Mouse (Mus musculus) intestine, embryonic 16.5 days (tissue): ENCODE measurements around the gene Med9. TPM values are rescaled to one million over a fixed set of nuclear protein-coding genes. Genes with fewer than 3 reads are reported as not detected.

Source experiments
- ATAC-seq: fragments of 200-750 bp; cut with Nextera tagmentation; 2 replicates; pipeline ENCODE4 v1.8.0; 2017; ENCODE audit warnings: moderate TSS enrichment, moderate library complexity
- H3K27ac ChIP-seq: fragments of 300-500 bp; sonication (generic); 2 replicates; pipeline ENCODE4 v1.5.1; 2014; ENCODE audit warnings: mild to moderate bottlenecking, low read length
- H3K27me3 ChIP-seq: fragments of 300-500 bp; sonication (generic); replicated peaks from 2 replicates; pipeline ENCODE4 v1.6.1; 2014; ENCODE audit warnings: low read length, control low read depth, mixed read lengths; ENCODE audit not compliant: control insufficient read depth, insufficient read depth
- H3K36me3 ChIP-seq: fragments of 300-500 bp; sonication (generic); 2 replicates; pipeline ENCODE4 v1.6.1; 2014; ENCODE audit warnings: low read length, control low read depth; ENCODE audit not compliant: control insufficient read depth, insufficient read depth
- H3K4me1 ChIP-seq: fragments of 300-500 bp; sonication (generic); 2 replicates; pipeline ENCODE4 v1.6.1; 2014; ENCODE audit warnings: low read length, control low read depth, mixed read lengths; ENCODE audit not compliant: control insufficient read depth, insufficient read depth
- H3K4me2 ChIP-seq: fragments of 300-500 bp; sonication (generic); 2 replicates; pipeline ENCODE4 v1.6.1; 2014; ENCODE audit warnings: low read depth, low read length, control low read depth
- H3K4me3 ChIP-seq: fragments of 300-500 bp; sonication (generic); 2 replicates; pipeline ENCODE4 v1.5.1; 2014; ENCODE audit warnings: mild to moderate bottlenecking, low read length
- H3K9ac ChIP-seq: fragments of 300-500 bp; sonication (generic); 2 replicates; pipeline ENCODE4 v1.6.1; 2014; ENCODE audit warnings: low read depth, low read length
- H3K9me3 ChIP-seq: fragments of 300-500 bp; sonication (generic); 2 replicates; pipeline ENCODE4 v1.6.1; 2016; ENCODE audit warnings: low read length, control low read depth; ENCODE audit not compliant: control insufficient read depth
- WGBS: fragments of 180-500 bp; shearing (Covaris S2); extraction: QIAGEN DNeasy Blood & Tissue Kit; methylation state at CpG from one replicate; pipeline ENCODE4 v1.1.7; 2014; 5-methylcytosine and 5-hydroxymethylcytosine counted together
- polyA plus RNA-seq: library from polyadenylated mRNA; unstranded; fragments of >200 nt; fragmentation: Nextera tagmentation; extraction: Ambion mirVana; gene quantifications from 2 replicates; pipeline ENCODE4 v1.2.1, GENCODE M21; 2015

Med9 gene
- polyA plus RNA-seq, 1 experiment from 2014 or later = 33.4 TPM

DNA sequence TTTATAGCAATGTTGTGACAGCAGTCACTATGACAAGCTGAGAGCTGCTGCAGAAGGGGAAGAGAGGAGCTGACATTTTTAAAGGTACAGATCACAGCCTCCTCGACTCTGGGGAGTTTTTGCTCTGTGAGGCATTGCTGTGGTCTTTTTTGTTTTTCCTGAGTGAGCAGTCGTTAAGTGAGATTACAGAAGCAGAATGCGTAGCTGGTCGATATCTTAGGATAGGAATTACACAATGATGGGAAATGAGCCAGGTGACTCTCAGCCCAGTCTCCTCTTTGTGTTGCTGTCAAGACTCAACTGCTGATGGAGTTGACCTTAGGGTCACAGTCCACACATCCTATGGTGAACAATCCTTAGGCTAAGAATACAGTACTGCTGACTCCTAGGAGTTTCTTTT, 30.0 kb upstream of the Med9 start:
- peak; percentile 52; the same call in 1 of the 2 replicates for ATAC-seq
- WGBS = 46% methylated on average over 4 of the region's 4 CpGs

GRCm38 (mm10) chr11:59919401-59919800, 28.6 kb upstream of the Med9 start:
- 64% methylated on average over 3 of the region's 3 CpGs for WGBS
- no peak overlapping the region for H3K4me3 ChIP-seq
- no peaks in the 10 kb centered on the region for H3K9me3 ChIP-seq
- peaks cover 3% of the 10 kb centered on the region; the same call in 1 of the 2 replicates for H3K4me1 ChIP-seq
- H3K9ac ChIP-seq = no peak overlapping the region
- H3K36me3 ChIP-seq = no peaks in the 10 kb centered on the region
- no peaks in the 10 kb centered on the region for H3K27me3 ChIP-seq
- H3K27ac ChIP-seq = no peak overlapping the region
- no peak overlapping the region for H3K4me2 ChIP-seq
- no peak for ATAC-seq

More for the DNA sequence above, 30.0 kb upstream of the Med9 start:
- Histone ChIP-seq H3K27me3 (no peaks in the 10 kb centered on the region), H3K4me3 (no peak overlapping the region), H3K4me1 (peaks cover 3% of the 10 kb centered on the region; the same call in 1 of the 2 replicates), H3K27ac (no peak overlapping the region), H3K9me3 (no peaks in the 10 kb centered on the region), H3K4me2 (no peak overlapping the region), H3K9ac (no peak overlapping the region), H3K36me3 (no peaks in the 10 kb centered on the region)

- no peak overlapping the region for H3K4me2 ChIP-seq
- H3K9me3 ChIP-seq = no peaks in the 10 kb centered on the region
- H3K4me1 ChIP-seq = peaks cover 3% of the 10 kb centered on the region; the same call in 1 of the 2 replicates
- H3K9ac ChIP-seq = no peak overlapping the region
- no peak overlapping the region for H3K27ac ChIP-seq
- ATAC-seq = no peak
- H3K36me3 ChIP-seq = no peaks in the 10 kb centered on the region
- WGBS = 67% methylated on average over 5 of the region's 5 CpGs
- H3K27me3 ChIP-seq = no peaks in the 10 kb centered on the region
- H3K4me3 ChIP-seq = no peak overlapping the region
Measured at GRCm38 (mm10) chr11:59920331-59920730, 27.7 kb upstream of the Med9 start.

GRCm38 (mm10) chr11:59921265-59921664, 26.7 kb upstream of the Med9 start:
- 15% methylated on average over 7 of the region's 7 CpGs for WGBS
- H3K36me3 ChIP-seq = no peaks in the 10 kb centered on the region
- H3K27me3 ChIP-seq = no peaks in the 10 kb centered on the region
- H3K4me2 ChIP-seq = peak overlapping the region; percentile 37; the same call in 1 of the 2 replicates
- H3K4me1 ChIP-seq = peaks cover 3% of the 10 kb centered on the region; the same call in 1 of the 2 replicates
- ATAC-seq = peak; percentile 78
- 0 out of 2 replicates have a peak overlapping the region, but pooled peaks have one; percentile 2 for H3K27ac ChIP-seq
- H3K4me3 ChIP-seq = 0 out of 2 replicates have a peak overlapping the region, but pooled peaks have one; percentile 8
- no peaks in the 10 kb centered on the region for H3K9me3 ChIP-seq
- no peak overlapping the region for H3K9ac ChIP-seq

DNA sequence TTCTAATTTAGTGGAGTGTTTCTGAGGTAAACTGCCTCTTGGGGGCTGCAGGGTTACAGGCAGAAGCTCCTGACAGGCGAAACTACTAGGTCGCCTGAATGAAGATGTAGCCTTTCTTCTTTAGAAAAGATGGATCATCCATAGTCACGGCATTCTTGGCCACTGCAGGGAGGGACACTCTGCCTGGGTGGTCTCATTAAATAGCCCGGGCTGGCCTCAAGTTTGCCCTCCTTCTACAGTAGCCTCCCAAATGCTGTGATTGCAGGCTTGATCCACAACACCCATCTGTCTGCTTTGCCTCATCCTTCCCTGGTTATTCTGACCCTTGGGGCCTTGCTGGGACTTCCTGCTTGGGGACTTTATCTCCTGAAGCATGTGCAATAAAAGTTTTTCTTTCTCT, 18.0 kb upstream of the Med9 start:
- Histone ChIP-seq H3K9me3 (no peaks in the 10 kb centered on the region), H3K4me2 (no peak overlapping the region), H3K4me1 (peaks cover 30% of the 10 kb centered on the region), H3K27ac (peak overlapping the region; percentile 62; the same call in 1 of the 2 replicates), H3K9ac (no peak overlapping the region), H3K36me3 (no peaks in the 10 kb centered on the region), H3K27me3 (no peaks in the 10 kb centered on the region), H3K4me3 (no peak overlapping the region)
- 52% methylated on average over 4 of the region's 4 CpGs for WGBS
- no peak for ATAC-seq

- peak overlapping the region; percentile 70 for H3K27ac ChIP-seq
- no peaks in the 10 kb centered on the region for H3K9me3 ChIP-seq
- 0 out of 2 replicates have a peak overlapping the region, but pooled peaks have one; percentile 18 for H3K4me2 ChIP-seq
- no peak overlapping the region for H3K4me3 ChIP-seq
- peak overlapping the region; percentile 4; the same call in 1 of the 2 replicates for H3K9ac ChIP-seq
- H3K36me3 ChIP-seq = no peaks in the 10 kb centered on the region
- peaks cover 30% of the 10 kb centered on the region for H3K4me1 ChIP-seq
- peak; percentile 82 for ATAC-seq
- WGBS = 43% methylated on average over 9 of the region's 9 CpGs
- H3K27me3 ChIP-seq = no peaks in the 10 kb centered on the region
Measured at GRCm38 (mm10) chr11:59932560-59933337, 15.3 kb upstream of the Med9 start.

GRCm38 (mm10) chr11:59933943-59934342, 14.1 kb upstream of the Med9 start:
- no peak overlapping the region for H3K4me2 ChIP-seq
- WGBS = 40% methylated on average over 12 of the region's 12 CpGs

DNA sequence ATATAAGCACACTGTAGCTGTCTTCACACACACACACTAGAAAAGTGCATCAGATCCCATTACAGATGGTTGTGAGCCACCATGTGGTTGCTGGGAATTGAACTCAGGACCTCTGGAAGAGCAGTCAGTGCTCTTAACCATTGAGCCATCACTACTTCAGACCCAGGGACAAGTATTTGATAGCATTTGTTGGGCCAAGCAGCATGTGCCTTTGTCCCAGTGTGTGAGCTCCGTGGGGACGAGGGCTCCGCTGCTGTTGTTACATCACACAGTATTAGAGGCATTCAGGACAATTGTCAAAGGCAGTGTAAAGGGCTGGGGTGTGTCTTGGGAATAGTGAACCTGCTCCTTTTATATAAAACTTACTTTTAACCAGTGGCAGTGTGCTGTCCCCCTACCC, 11.0 kb upstream of the Med9 start:
- no peak for ATAC-seq
- no peak overlapping the region for H3K9ac ChIP-seq
- no peak overlapping the region for H3K27ac ChIP-seq
- H3K4me1 ChIP-seq = peaks cover 24% of the 10 kb centered on the region
- no peaks in the 10 kb centered on the region for H3K27me3 ChIP-seq
- H3K9me3 ChIP-seq = no peaks in the 10 kb centered on the region
- no peaks in the 10 kb centered on the region for H3K36me3 ChIP-seq
- WGBS = 85% methylated on average over 3 of the region's 3 CpGs
- no peak overlapping the region for H3K4me3 ChIP-seq
- no peak overlapping the region for H3K4me2 ChIP-seq

More at GRCm38 (mm10) chr11:59933943-59934342, 14.1 kb upstream of the Med9 start:
- no peaks in the 10 kb centered on the region for H3K36me3 ChIP-seq
- ATAC-seq = no peak
- no peak overlapping the region for H3K9ac ChIP-seq
- H3K9me3 ChIP-seq = no peaks in the 10 kb centered on the region
- no peaks in the 10 kb centered on the region for H3K27me3 ChIP-seq
- H3K4me1 ChIP-seq = peaks cover 30% of the 10 kb centered on the region
- H3K27ac ChIP-seq = peak overlapping the region; percentile 33; the same call in 1 of the 2 replicates
- H3K4me3 ChIP-seq = no peak overlapping the region

GRCm38 (mm10) chr11:59937615-59938014, 10.4 kb upstream of the Med9 start:
- Histone ChIP-seq H3K27me3 (no peaks in the 10 kb centered on the region), H3K36me3 (no peaks in the 10 kb centered on the region), H3K9ac (no peak overlapping the region), H3K4me3 (no peak overlapping the region), H3K9me3 (no peaks in the 10 kb centered on the region), H3K4me2 (no peak overlapping the region), H3K27ac (no peak overlapping the region), H3K4me1 (peaks cover 18% of the 10 kb centered on the region)
- ATAC-seq = no peak
- 45% methylated on average over 2 of the region's 2 CpGs for WGBS
